Mouse (Mus musculus) olfactory bulb, adult 2 months (tissue): Measurements from ENCODE around the gene Plagl2.

ENCODE experiments used
- CTCF ChIP-seq: fragments of 200-500 bp; IDR thresholded peaks from 2 replicates; pipeline ENCODE4 v1.5.1; 2012; ENCODE audit warnings: low read depth, mild to moderate bottlenecking, low read length, moderate library complexity; ENCODE audit not compliant: insufficient read depth
- POLR2A ChIP-seq: fragments of 200-500 bp; IDR thresholded peaks from 2 replicates; pipeline ENCODE4 v1.6.1; 2012; ENCODE audit warnings: mild to moderate bottlenecking, low read depth, low read length, moderate library complexity; ENCODE audit not compliant: insufficient read depth

DNA sequence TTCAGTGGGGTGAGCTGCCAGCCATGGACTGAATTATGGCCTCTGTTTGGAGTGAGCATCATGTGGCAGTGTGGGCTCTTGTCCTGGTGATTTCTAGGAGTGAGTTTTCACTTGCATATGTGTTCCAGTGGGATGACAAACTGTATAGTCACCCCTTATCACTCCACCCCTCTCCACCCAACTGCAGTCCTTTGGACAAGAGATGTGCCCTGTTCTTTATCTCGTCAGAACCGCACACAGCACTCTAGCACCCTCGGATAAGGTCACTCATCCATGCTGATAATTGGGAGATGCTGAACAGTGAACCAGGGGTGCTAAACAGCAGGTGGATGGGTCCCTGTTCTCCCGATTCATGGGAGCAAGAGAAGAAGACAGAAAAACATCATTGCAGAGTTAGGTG lies 19.6 kb downstream of the Plagl2 start:
- TF ChIP-seq POLR2A, result no peak
- no peak for TF ChIP-seq CTCF
